Mouse (Mus musculus): ENCODE measurements at regions not wholly inside any gene's neighbourhood (a gene's known extent, or its start where the extent isn't known, plus 50 kb on each side); places are given as distances from the start of the nearest gene placed in this dataset.

DNA sequence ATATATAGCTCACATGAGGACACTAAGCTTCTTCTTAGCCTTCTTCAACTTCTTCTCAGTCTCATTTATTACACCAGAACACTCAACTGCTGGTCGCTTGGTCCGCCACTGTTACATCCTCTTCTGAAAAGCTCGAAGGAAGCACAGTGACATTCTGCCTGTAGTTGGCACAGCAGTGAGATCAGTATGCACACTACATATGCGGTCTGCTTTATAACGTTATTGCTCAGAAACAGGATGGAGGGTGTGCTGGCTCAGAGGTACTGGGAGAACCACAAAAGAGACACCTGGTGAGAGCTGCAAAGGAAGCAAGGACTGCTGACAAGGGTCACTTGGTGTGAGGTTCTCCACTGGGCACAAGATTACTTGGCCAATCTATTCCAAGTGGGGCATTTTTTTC is 179.5 kb downstream of the Ets1 start:
- no peak for DNase-seq (ENCODE audit: low spot score in 2 of 2)

DNA sequence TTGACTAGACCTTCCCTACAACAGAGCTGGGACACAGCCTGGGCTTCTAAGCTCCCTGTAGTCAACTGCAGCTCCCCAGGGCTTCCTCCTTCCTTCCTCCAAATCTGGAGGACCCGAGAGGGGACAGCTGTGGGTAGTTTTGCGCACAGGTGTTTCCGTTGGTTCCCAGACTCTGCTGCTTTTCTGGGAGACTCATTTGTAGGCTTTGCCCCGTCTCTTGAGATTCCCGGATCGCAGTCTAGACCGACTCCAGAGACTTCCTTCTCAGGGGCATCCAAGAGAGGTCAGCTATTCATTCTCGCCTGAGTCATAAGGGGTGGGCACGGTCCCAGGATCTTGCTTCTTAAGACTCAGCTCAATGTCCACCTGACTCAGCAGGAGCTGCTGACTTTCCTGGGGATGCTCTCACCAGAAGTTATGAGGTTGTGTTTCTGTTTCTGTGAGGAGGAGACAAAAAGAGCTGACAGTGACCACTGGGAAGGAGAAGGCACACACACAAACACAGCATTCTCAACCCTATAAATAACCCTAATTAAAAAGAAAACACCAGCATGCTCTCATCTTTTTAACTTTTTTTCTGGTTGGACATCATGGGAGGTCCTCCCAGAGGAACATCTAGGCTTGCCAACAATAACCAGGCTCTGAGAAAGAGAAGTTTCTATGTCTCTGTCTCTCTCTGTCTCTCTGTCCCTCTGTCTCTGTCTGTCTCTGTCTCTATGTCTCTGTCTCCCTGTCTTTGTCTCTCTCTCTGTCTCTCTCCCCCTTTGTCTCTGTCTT is 180.8 kb downstream of the Ets1 start:
- no peak for DNase-seq (ENCODE audit: low spot score in 2 of 2)

DNA sequence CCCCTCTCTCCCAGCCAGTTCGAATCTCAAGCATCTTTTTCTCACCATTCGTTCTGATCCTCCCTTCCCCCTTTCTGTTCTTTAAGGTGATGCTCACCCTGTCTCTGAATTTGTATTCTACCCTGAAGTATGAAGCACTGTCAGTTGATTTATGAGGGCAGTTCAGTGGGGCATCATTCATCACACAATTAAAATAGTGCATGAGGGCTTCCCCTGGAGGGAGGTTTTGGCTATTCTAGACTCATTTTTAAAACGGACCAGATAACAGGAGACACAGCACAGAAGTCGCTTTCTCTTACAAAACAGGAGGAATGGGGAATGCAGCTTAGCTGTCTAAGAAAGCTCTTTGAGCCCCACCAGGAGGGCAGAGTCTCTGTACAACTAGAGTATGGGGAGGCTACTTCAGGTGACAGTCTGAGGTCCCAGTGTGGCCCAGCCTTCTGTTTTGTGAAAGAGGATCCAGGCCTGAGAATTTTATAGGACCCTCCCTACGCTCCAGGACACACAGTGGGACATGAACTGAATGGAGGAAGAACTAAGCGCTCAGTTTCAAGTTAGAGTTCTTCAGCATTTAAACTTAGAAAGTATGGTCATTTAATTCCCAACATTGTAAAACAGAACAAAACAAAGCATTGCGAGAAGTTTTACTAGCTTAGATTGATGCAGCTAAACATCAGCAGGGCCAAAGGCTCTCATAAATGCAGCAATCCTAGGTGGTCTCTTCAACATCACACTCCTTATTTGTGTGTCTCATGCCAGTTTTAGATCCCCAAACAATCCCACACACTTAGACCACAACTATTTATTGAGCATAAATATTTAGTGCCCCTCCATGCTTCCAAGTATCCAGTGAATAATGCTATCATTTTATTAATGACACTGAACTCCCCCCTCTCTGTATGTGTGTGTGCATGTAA is 181.7 kb downstream of the Ets1 start:
- no peak for DNase-seq (ENCODE audit: low spot score in 2 of 2)

DNA sequence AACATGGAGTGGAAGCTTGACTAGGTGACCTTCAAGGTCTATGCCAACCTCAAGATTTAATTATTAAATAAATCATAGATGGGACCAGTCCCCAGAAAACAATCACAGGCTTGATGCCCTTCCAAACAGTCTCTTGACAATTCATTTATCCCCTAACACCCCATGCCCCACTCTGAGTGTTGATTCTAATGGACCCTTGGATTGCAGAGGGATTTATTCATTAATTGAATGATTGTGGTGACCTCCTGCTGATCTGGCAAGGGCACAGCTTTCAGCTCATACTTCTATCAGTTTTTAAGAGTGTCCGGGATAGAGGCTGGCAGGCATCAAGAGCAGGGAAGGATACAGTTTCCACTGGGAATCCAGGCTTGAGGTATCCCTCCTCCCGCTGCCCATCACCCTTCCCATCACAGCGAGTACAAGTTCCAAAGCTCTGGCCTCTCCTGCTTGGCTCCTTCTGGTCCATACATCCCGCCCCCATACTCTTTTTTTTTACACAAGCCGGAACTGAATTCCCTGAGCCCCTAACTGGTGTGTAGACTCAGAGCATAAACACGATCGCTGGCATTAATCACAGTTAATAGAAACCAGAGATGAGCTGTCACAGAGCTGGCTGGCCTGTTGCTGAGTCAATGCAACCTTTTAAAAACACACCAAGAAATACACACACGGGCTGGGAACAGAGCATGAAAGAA is 187.6 kb downstream of the Ets1 start:
- no peak for DNase-seq (ENCODE audit: low spot score in 2 of 2)

GRCm38 (mm10) chr9:32824134-32824531 is 188.1 kb downstream of the Ets1 start:
- DNase-seq (ENCODE audit: low spot score in 2 of 2): no peak

GRCm38 (mm10) chr9:32830268-32830891 is 194.4 kb downstream of the Ets1 start:
- no peak for DNase-seq (ENCODE audit: low spot score in 2 of 2)

DNA sequence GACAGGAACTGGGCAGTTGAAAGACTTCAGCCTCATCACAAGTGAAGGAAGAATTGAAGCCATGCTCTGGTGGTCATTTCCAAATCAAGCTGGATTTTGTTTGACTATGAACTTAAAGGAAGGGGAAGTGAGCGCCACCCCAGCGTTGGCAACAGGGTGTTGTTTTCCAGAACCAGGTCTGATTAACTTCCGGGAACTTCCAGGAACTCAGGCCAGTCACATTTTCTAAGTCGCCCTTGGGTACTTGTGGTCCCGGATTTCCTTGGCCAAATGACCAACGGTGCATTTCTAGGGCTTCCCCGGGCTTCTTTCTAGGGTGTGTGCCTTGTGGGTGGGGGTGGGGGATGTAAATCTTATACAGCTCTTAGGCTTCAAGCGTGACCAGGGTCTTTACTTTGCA is 197.4 kb downstream of the Ets1 start:
- DNase-seq (ENCODE audit: low spot score in 2 of 2): no peak

DNA sequence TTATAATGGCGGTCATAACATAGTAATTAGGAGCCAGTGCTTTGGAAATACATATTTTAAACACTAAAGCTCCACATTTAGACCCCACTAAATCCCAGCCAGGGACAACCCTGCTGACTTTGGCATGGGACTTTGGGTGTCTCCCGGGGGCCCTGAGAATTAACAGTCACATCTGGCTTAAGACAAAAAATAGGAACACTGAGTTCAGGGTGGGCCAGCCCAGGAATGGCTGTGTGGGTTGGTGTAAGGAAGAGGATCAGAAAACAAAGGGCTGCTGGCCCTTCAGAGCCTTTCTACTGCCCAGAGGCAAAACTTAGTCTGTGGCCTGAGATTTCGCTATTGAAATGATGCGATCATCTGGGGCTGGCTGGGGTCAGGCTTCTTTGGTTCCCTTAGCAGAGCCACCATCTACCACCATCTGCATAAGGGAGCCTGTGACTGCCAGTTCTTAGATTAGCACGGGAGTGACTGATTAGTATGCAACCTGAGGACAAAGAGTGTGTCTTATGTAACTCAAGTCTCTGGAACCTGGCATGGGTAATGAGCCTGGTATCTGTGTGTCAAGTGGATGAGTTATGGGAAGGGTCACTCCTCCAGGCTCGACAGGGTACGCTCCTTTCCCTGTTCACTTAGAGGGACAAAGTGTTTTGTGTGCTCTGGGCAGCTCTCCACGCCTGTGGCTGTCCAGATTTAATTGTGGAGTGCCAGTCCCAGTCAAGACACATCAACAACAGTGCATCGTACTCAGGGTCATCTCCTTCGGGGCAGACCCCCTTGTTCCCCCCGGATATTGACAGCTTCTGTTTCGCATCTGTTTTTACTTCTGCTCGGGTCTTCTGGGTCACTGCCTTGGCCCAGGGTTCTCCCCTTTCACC is 199.0 kb downstream of the Ets1 start:
- DNase-seq (ENCODE audit: low spot score in 2 of 2): no peak

GRCm38 (mm10) chr9:32835626-32835971 is 199.6 kb downstream of the Ets1 start:
- no peak for DNase-seq (ENCODE audit: low spot score in 2 of 2)

DNA sequence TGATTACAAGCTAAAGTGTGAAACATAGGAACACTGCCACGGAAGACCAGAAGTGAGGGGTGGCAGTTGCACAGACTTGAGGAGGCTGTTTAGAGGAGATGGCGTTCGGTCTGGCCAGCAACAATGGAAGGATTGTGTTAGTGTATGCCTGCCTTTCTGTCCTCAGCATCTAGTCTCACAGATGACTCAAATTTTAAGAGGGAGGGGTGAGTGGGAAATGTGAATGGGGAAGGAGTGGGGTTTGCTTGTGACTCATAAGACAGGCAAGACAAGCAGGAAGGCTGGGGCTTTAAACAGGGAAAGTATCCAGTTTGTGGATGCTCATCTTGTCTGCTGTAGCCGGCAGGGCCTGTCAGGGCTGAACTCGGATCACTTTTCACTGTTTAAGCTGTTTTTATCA is 200.3 kb downstream of the Ets1 start:
- DNase-seq (ENCODE audit: low spot score in 2 of 2): no peak

- no peak for DNase-seq (ENCODE audit: low spot score in 2 of 2)
Observed at GRCm38 (mm10) chr9:32847361-32847760, 211.3 kb downstream of the Ets1 start.

DNA sequence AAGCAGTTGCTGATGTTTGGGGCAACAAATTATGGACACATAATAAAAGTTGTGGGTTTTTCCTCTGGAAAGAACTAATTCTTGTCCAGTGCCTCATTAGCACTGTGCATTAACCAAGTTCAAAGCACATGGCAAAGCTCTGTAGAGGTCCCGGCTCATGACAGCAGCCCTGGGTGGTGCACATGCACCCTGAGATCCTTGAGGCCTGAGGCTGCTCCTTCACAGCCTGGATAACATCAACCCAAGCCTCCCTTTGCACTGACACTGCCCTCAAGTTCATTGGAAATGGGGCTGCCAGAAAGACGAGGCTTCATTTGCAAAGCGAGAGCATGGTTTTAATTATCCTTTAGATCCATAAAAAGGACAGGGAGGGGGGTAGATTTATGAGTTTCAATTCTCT is 216.3 kb downstream of the Ets1 start:
- DNase-seq (ENCODE audit: low spot score in 2 of 2): no peak

DNA sequence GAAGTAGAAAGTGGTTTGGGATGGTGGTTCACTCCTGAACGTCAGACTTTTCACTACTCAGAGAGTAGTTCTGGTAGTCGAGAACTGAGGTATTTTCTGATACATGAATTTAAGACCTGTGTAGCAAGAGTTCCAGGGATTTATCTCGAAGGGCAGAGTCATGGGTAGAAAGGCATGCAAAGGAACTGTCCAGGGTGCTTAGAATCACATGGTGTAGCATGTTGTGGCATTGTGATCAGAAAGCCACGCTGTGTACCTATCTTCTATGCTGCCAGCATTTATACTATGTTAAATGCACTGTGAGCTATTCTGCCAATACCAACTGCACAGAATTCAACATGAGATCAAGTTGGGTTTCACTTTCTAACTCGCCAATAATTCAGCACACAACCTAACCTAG is 227.3 kb downstream of the Ets1 start:
- no peak for DNase-seq (ENCODE audit: low spot score in 2 of 2)

GRCm38 (mm10) chr9:32868936-32869335 is 232.9 kb downstream of the Ets1 start:
- no peak for DNase-seq (ENCODE audit: low spot score in 2 of 2)

DNA sequence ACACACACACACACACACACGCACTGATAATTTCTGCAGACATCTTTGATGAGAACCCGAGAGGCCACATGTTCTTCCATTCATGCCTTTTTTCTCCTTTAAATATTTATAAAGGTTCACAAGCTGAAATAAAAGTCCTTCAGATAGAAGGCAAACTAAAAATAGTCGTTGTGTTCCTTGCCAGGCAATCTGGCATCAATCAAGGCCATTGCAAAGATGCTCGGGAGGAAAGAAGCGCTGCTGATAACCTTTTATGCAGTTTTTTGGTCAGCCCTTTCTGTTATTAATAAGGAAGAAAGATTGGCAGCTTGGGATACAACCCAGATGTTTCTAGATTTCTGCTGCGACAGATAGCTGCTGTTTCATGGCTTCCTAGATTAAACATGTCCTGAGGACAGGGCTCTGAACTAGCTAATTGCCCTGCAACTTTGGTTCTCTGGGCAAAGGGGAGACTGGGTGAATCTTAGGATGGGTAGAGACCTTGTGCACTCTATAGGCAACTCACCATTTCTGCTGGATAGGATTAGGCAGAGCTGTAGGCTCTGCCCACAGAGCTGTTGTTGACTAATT is 238.4 kb downstream of the Ets1 start:
- DNase-seq (ENCODE audit: low spot score in 2 of 2): no peak

- no peak for DNase-seq (ENCODE audit: low spot score in 2 of 2)
Observed at GRCm38 (mm10) chr9:32882819-32883587, 247.0 kb downstream of the Ets1 start.

DNA sequence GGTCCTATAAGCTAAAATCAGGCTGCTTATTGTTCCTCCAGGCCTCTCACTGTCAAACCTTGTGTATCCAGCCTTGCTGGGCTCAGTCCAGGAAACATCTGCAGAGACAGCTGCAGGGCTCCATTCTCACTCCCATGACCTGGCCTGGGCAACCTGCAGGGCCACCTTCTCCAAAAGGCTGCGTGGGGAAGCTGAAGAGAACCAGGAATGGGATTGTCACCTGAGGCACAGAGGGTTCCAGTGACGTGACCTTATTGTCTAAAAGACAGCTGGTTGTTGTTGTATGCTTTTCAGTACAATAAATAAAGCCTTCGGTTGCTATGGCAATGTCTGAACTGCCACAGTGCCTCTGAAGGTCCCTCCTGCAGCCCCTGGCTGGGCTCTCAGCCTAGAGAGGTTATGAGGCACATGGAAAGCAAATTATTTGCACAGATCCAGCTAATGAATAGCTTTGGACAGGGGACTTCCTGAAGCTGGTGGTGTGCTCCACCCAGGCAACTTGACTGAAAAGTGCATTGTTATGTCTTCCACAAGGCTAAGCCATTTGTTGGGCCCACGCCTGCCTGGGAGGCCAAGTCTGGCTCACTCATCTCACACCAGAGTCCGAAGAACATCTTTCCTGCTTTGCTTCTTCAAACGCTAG is 250.1 kb downstream of the Ets1 start:
- DNase-seq (ENCODE audit: low spot score in 2 of 2): no peak

- no peak for DNase-seq (ENCODE audit: low spot score in 2 of 2)
Observed at GRCm38 (mm10) chr9:32899801-32900200, 263.8 kb downstream of the Ets1 start.

DNA sequence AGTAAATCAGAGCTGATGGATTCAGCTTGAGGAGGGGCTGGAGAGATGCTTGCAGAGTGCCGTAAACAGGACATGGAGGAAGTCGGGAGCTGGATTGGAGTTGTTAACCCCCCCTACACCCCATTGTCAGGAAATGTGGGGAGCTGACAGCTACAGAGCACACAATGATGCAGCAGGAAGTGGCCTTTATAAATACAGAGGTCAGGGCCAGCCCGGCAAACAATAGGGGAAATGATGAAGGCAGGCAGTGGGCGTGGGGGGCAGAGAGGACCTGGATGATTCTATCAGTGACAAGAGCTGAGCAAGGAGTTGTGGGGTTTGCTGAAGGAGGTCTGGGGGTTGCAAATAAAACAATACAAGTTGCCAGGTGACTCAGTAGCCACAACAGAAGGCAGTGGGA is 265.3 kb downstream of the Ets1 start:
- no peak for DNase-seq (ENCODE audit: low spot score in 2 of 2)

All from urinary bladder, adult 18-20 months (tissue).